Mouse (Mus musculus): ENCODE measurements around the gene Lrmda.

GRCm38 (mm10) chr14:22998906-22999305 lies 979.4 kb downstream of the Lrmda start:
- TF ChIP-seq CTCF (IDR thresholded peaks at IDR 0.05; ENCODE audit: extremely low read depth, insufficient read length, insufficient replicate concordance, low read depth, low read length) (no peak), POLR2A (IDR thresholded peaks at IDR 0.05; ENCODE audit: low read depth, low read length) (no peak)
